In the genomic region with DNA sequence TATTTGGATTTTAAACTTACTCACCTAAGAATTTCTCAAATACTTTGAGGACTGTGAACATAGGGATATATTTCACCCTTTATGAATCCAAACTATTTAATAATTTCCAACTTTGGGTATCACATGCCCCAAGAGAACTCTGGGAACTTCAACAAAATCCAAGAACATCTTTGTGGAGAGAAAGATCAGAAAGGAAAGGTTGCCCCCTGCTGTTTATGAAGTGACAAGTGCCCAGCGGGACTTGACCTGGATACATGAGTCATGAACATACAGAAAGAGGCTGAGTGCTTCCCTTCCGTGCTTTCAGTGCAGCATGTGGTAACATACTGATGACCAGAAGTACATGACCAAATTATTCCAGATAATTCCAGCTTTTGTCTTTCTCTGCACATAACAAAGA, we compare ENCODE assay signal across 8 mouse cellular contexts.
DNase-seq lines count a peak whose midpoint lies in the region; ATAC-seq and TF ChIP-seq lines count a peak whose summit lies in the region.
"Had no signal": no experiment of that assay in that cellular context is flagged by ENCODE, and none has a peak within 500 bp of the region (broad histone marks: within the 10 kb centered on the region; RNA-seq: fewer than 3 reads in every experiment).

No protein-coding gene starts in this region.

- H3K9ac ChIP-seq in midbrain, embryonic 12.5 days (replicated peaks) = no peak overlapping the region
- no peak overlapping the region for H3K9ac ChIP-seq in midbrain, embryonic 13.5 days (replicated peaks)
- no peak overlapping the region for H3K9ac ChIP-seq in midbrain, postnatal 0 days (replicated peaks; ENCODE audit: low read length, poor library complexity, severe bottlenecking)

- H3K27ac ChIP-seq in midbrain, embryonic 12.5 days (replicated peaks) = no peak overlapping the region
- H3K27ac ChIP-seq in midbrain, embryonic 13.5 days = no peak overlapping the region
- no peak overlapping the region for H3K27ac ChIP-seq in midbrain, postnatal 0 days (ENCODE audit: low read depth, low read length)

- ATAC-seq in midbrain, embryonic 12.5 days (ENCODE audit: low FRiP score, low read depth) = 0 out of 2 replicates have a peak, but pooled peaks have one; percentile 34
- no peak for ATAC-seq in midbrain, embryonic 13.5 days
- no peak for ATAC-seq in midbrain, postnatal 0 days (ENCODE audit: low FRiP score)

- 29% methylated on average over 2 of the region's 2 CpGs for WGBS in midbrain, embryonic 12.5 days
- WGBS in midbrain, embryonic 13.5 days = 18% methylated on average over 2 of the region's 2 CpGs
- 22% methylated on average over 2 of the region's 2 CpGs for WGBS in midbrain, postnatal 0 days

- H3K36me3 ChIP-seq in midbrain, embryonic 12.5 days = no peaks in the 10 kb centered on the region
- H3K36me3 ChIP-seq in midbrain, embryonic 13.5 days = no peaks in the 10 kb centered on the region
- no peaks in the 10 kb centered on the region for H3K36me3 ChIP-seq in midbrain, postnatal 0 days (ENCODE audit: insufficient read depth, low read length)

- H3K4me3 ChIP-seq in midbrain, embryonic 12.5 days = no peak overlapping the region
- H3K4me3 ChIP-seq in midbrain, embryonic 13.5 days (replicated peaks) = no peak overlapping the region
- H3K4me3 ChIP-seq in midbrain, postnatal 0 days (ENCODE audit: low read depth, low read length) = no peak overlapping the region
- H3K4me3 ChIP-seq: megakaryocyte, embryonic 14.5 days had no signal

- no peaks in the 10 kb centered on the region for H3K4me1 ChIP-seq in midbrain, embryonic 12.5 days
- H3K4me1 ChIP-seq in midbrain, embryonic 13.5 days (replicated peaks) = no peaks in the 10 kb centered on the region
- H3K4me1 ChIP-seq in midbrain, postnatal 0 days (ENCODE audit: insufficient read depth, low read length) = no peaks in the 10 kb centered on the region
- H3K4me1 ChIP-seq: megakaryocyte, embryonic 14.5 days had no signal

- H3K4me2 ChIP-seq in midbrain, embryonic 12.5 days (replicated peaks) = no peak overlapping the region
- H3K4me2 ChIP-seq in midbrain, embryonic 13.5 days (replicated peaks) = no peak overlapping the region
- H3K4me2 ChIP-seq in midbrain, postnatal 0 days (ENCODE audit: low read depth, low read length, poor library complexity, severe bottlenecking) = no peak overlapping the region

- TF ChIP-seq CTCF in midbrain, postnatal 0 days (IDR thresholded peaks at IDR 0.05) = peak; percentile 62

- no peaks in the 10 kb centered on the region for H3K9me3 ChIP-seq in midbrain, embryonic 12.5 days
- peaks cover 8% of the 10 kb centered on the region for H3K9me3 ChIP-seq in midbrain, embryonic 13.5 days
- no peaks in the 10 kb centered on the region for H3K9me3 ChIP-seq in midbrain, postnatal 0 days (ENCODE audit: low read length)

- H3K27me3 ChIP-seq in midbrain, embryonic 12.5 days = no peaks in the 10 kb centered on the region
- no peaks in the 10 kb centered on the region for H3K27me3 ChIP-seq in midbrain, embryonic 13.5 days
- H3K27me3 ChIP-seq in midbrain, postnatal 0 days (ENCODE audit: insufficient read depth, low read length) = no peaks in the 10 kb centered on the region
- H3K27me3 ChIP-seq: megakaryocyte, embryonic 14.5 days had no signal

- DNase-seq in adrenal gland, adult 8-10 months = peak; percentile 10
- DNase-seq in gastrocnemius, adult 18-20 months (ENCODE audit: low spot score) = peak; percentile 69
- DNase-seq in kidney, postnatal 10 days = peak; percentile 61
- DNase-seq in midbrain, postnatal 0 days (ENCODE audit: low spot score) = peak; percentile 42
- DNase-seq in spleen, adult 18-20 months = no peak

Comparison
In these comparisons a context has a peak if more than half of its experiments do, and no peak if none do; other contexts are left out.
1. DNase-seq: peak in adrenal gland, adult 8-10 months (single experiment), gastrocnemius, adult 18-20 months (single experiment), kidney, postnatal 10 days (single experiment) and midbrain, postnatal 0 days (single experiment); none in spleen, adult 18-20 months (0 of 2).